Mouse (Mus musculus) T-cell, adult 66 days (primary cell): ENCODE data around the gene Gm37596. TPM values are rescaled to one million over a fixed set of nuclear protein-coding genes. Genes with fewer than 3 reads are reported as not detected.

Experiments used
- total RNA-seq, 2 experiments: library from RNA; stranded (reverse); gene quantifications; 3 replicates in 1 of 2; 4 replicates in 1 of 2; pipeline ENCODE4 v1.2.4; 2023

Gene Gm37596
- total RNA-seq = not detected

DNA sequence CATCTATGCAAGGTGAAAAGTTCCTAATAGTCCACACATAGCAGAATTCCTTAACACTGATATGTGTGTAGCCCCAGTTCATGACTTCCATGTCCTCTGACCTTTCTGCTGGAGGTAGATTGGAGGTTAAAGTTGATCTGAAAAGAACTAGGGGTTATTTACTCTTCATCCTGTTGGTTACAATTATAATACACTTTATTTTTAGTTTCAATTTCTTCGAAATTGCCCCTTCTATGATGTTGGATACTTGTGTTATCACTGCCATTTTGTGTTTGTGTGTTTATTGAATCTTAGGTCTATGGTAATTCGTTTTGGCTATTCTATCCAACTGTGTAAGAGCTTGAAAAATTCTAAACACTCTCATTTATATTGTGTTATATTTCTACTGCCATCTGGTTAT is at the start of gene Gm37596:
Gene Gm37596, minus strand, starts transcription at position 101 of the 400 bp plus-strand sequence.

DNA sequence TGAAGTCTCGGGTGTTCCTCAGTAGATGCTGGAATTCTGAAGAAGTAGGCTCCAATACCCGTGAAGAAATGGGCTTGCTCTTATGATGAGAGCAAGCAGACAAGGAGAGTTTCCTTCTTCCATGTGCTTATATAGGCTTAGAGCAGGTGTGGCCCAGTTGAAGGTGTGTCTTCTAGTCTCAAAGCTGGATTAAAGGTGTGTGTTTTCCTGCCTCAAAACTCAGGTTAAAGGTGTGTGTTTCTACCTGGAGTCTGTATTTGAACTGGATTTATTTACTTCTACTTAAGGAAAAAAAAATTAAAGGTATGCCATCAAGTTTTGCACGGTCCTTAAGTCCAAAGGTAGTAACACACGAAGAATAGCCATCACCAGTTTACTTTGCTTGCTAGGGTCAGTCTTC is 16.7 kb downstream of the Gm37596 start, which contains the start of gene Tdpoz1:
Gene Tdpoz1, minus strand, starts transcription at position 101 of the 400 bp plus-strand sequence.

GRCm38 (mm10) chr3:93652586-93652985 is 40.3 kb downstream of the Gm37596 start, which contains the start of gene Tdpoz2:
Tdpoz2 (minus strand) TSS chr3:93652686.

Other genes with a start within 250 kb of the Gm37596 start
- gene Tchhl1, start 224.3 kb downstream of the Gm37596 start, total RNA-seq = not detected
- 100 to 1,000 TPM; 182 to 228 TPM for gene S100a11, start 172.6 kb downstream of the Gm37596 start, total RNA-seq
- gene S100a10, start 138.0 kb downstream of the Gm37596 start, total RNA-seq = 100 to 1,000 TPM; 236 to 292 TPM
- not detected for gene Tdpoz2, start 40.4 kb downstream of the Gm37596 start, total RNA-seq
- not detected for gene Tdpoz1, start 16.8 kb downstream of the Gm37596 start, total RNA-seq
- not detected for gene Gm5773, start 79.9 kb upstream of the Gm37596 start, total RNA-seq
- not detected for gene Tdpoz4, start 103.3 kb upstream of the Gm37596 start, total RNA-seq
- gene Tdpoz3, start 132.9 kb upstream of the Gm37596 start, total RNA-seq = not detected